Mouse (Mus musculus) forelimb bud, embryonic 11.5 days (tissue): ENCODE data around the gene Hmga2.
"Not testable (repeated sequence)": the region's sequence is repeated elsewhere in the genome, so short reads cannot be mapped to it uniquely, and the experiment has no call there.

Experiments used
- DNase-seq: peaks from one replicate; pipeline ENCODE4 v3.0.0-alpha.2; 2012; ENCODE audit warnings: low read depth, low spot score

Hmga2 gene

GRCm38 (mm10) chr10:120345325-120345724 lies 130.9 kb downstream of the Hmga2 start:
- DNase-seq = no peak

- no peak for DNase-seq
These were observed 131.5 kb downstream of the Hmga2 start for GRCm38 (mm10) chr10:120344558-120345318.

- DNase-seq = not testable (repeated sequence)
These were observed 136.4 kb downstream of the Hmga2 start for GRCm38 (mm10) chr10:120339906-120340305.

- no peak for DNase-seq
These were observed 136.9 kb downstream of the Hmga2 start for GRCm38 (mm10) chr10:120339324-120339723.

- DNase-seq = no peak
These were observed 137.4 kb downstream of the Hmga2 start for GRCm38 (mm10) chr10:120338841-120339240.

GRCm38 (mm10) chr10:120338431-120338830 lies 137.8 kb downstream of the Hmga2 start:
- DNase-seq = not testable (repeated sequence)

GRCm38 (mm10) chr10:120327946-120328345 lies 148.3 kb downstream of the Hmga2 start:
- no peak for DNase-seq

GRCm38 (mm10) chr10:120323584-120324203 lies 152.6 kb downstream of the Hmga2 start:
- no peak for DNase-seq

GRCm38 (mm10) chr10:120322815-120323214 lies 153.5 kb downstream of the Hmga2 start:
- DNase-seq = no peak

GRCm38 (mm10) chr10:120319614-120320013 lies 156.7 kb downstream of the Hmga2 start:
- no peak for DNase-seq
